Mouse (Mus musculus): ENCODE results near the gene Rftn1.
A peak's percentile ranks its signal among the peaks of the same experiment; 100 is the strongest.

Rftn1 gene

GRCm38 (mm10) chr17:50190131-50191015 is at the start of gene Rftn1:
Gene Rftn1 (minus strand): TSS chr17:50190674.
- Histone ChIP-seq H3K27me3 (ENCODE audit: control insufficient read depth, insufficient read depth, low read length, poor library complexity, severe bottlenecking) (no peaks in the 10 kb centered on the region), H3K36me3 (ENCODE audit: control insufficient read depth, insufficient read depth, low read length, poor library complexity, severe bottlenecking) (peaks cover 3% of the 10 kb centered on the region; the same call in 1 of the 2 replicates)
- peak; percentile 82 for DNase-seq (ENCODE audit: low read depth, low spot score)

GRCm38 (mm10) chr17:50237818-50238610 is 47.5 kb upstream of the Rftn1 start:
- Histone ChIP-seq H3K36me3 (ENCODE audit: control insufficient read depth, insufficient read depth, low read length, poor library complexity, severe bottlenecking) (no peaks in the 10 kb centered on the region), H3K27me3 (ENCODE audit: control insufficient read depth, insufficient read depth, low read length, poor library complexity, severe bottlenecking) (no peaks in the 10 kb centered on the region)
- peak; percentile 34 for DNase-seq (ENCODE audit: low read depth, low spot score)

GRCm38 (mm10) chr17:50237436-50237709 is 46.9 kb upstream of the Rftn1 start:
- peak; percentile 87 for DNase-seq (ENCODE audit: low read depth, low spot score)
- Histone ChIP-seq H3K27me3 (ENCODE audit: control insufficient read depth, insufficient read depth, low read length, poor library complexity, severe bottlenecking) (no peaks in the 10 kb centered on the region), H3K36me3 (ENCODE audit: control insufficient read depth, insufficient read depth, low read length, poor library complexity, severe bottlenecking) (no peaks in the 10 kb centered on the region)

GRCm38 (mm10) chr17:50236702-50237435 is 46.4 kb upstream of the Rftn1 start:
- DNase-seq (ENCODE audit: low read depth, low spot score) = no peak
- no peaks in the 10 kb centered on the region for H3K36me3 ChIP-seq (ENCODE audit: control insufficient read depth, insufficient read depth, low read length, poor library complexity, severe bottlenecking)
- no peaks in the 10 kb centered on the region for H3K27me3 ChIP-seq (ENCODE audit: control insufficient read depth, insufficient read depth, low read length, poor library complexity, severe bottlenecking)

GRCm38 (mm10) chr17:50235943-50236701 is 45.6 kb upstream of the Rftn1 start:
- H3K27me3 ChIP-seq (ENCODE audit: control insufficient read depth, insufficient read depth, low read length, poor library complexity, severe bottlenecking) = no peaks in the 10 kb centered on the region
- no peaks in the 10 kb centered on the region for H3K36me3 ChIP-seq (ENCODE audit: control insufficient read depth, insufficient read depth, low read length, poor library complexity, severe bottlenecking)
- no peak for DNase-seq (ENCODE audit: low read depth, low spot score)

GRCm38 (mm10) chr17:50233956-50234355 is 43.5 kb upstream of the Rftn1 start:
- Histone ChIP-seq H3K27me3 (ENCODE audit: control insufficient read depth, insufficient read depth, low read length, poor library complexity, severe bottlenecking) (no peaks in the 10 kb centered on the region), H3K36me3 (ENCODE audit: control insufficient read depth, insufficient read depth, low read length, poor library complexity, severe bottlenecking) (no peaks in the 10 kb centered on the region)
- DNase-seq (ENCODE audit: low read depth, low spot score) = no peak

- no peak for DNase-seq (ENCODE audit: low read depth, low spot score)
Observed at GRCm38 (mm10) chr17:50232821-50233220, 42.3 kb upstream of the Rftn1 start.

GRCm38 (mm10) chr17:50231206-50231605 is 40.7 kb upstream of the Rftn1 start:
- no peak for DNase-seq (ENCODE audit: low read depth, low spot score)
- no peaks in the 10 kb centered on the region for H3K36me3 ChIP-seq (ENCODE audit: control insufficient read depth, insufficient read depth, low read length, poor library complexity, severe bottlenecking)
- no peaks in the 10 kb centered on the region for H3K27me3 ChIP-seq (ENCODE audit: control insufficient read depth, insufficient read depth, low read length, poor library complexity, severe bottlenecking)

More at GRCm38 (mm10) chr17:50232821-50233220, 42.3 kb upstream of the Rftn1 start:
- Histone ChIP-seq H3K27me3 (ENCODE audit: control insufficient read depth, insufficient read depth, low read length, poor library complexity, severe bottlenecking) (no peaks in the 10 kb centered on the region), H3K36me3 (ENCODE audit: control insufficient read depth, insufficient read depth, low read length, poor library complexity, severe bottlenecking) (no peaks in the 10 kb centered on the region)

GRCm38 (mm10) chr17:50229534-50229933 is 39.1 kb upstream of the Rftn1 start:
- H3K36me3 ChIP-seq (ENCODE audit: control insufficient read depth, insufficient read depth, low read length, poor library complexity, severe bottlenecking) = no peaks in the 10 kb centered on the region
- DNase-seq (ENCODE audit: low read depth, low spot score) = no peak

GRCm38 (mm10) chr17:50227366-50227765 is 36.9 kb upstream of the Rftn1 start:
- Histone ChIP-seq H3K27me3 (ENCODE audit: control insufficient read depth, insufficient read depth, low read length, poor library complexity, severe bottlenecking) (no peaks in the 10 kb centered on the region), H3K36me3 (ENCODE audit: control insufficient read depth, insufficient read depth, low read length, poor library complexity, severe bottlenecking) (no peaks in the 10 kb centered on the region)
- no peak for DNase-seq (ENCODE audit: low read depth, low spot score)

More at GRCm38 (mm10) chr17:50229534-50229933, 39.1 kb upstream of the Rftn1 start:
- H3K27me3 ChIP-seq (ENCODE audit: control insufficient read depth, insufficient read depth, low read length, poor library complexity, severe bottlenecking) = no peaks in the 10 kb centered on the region

- no peak for DNase-seq (ENCODE audit: low read depth, low spot score)
- no peaks in the 10 kb centered on the region for H3K36me3 ChIP-seq (ENCODE audit: control insufficient read depth, insufficient read depth, low read length, poor library complexity, severe bottlenecking)
Observed at GRCm38 (mm10) chr17:50224718-50225117, 34.2 kb upstream of the Rftn1 start.

GRCm38 (mm10) chr17:50217978-50218377 is 27.5 kb upstream of the Rftn1 start:
- H3K36me3 ChIP-seq (ENCODE audit: control insufficient read depth, insufficient read depth, low read length, poor library complexity, severe bottlenecking) = no peaks in the 10 kb centered on the region
- DNase-seq (ENCODE audit: low read depth, low spot score) = no peak
- H3K27me3 ChIP-seq (ENCODE audit: control insufficient read depth, insufficient read depth, low read length, poor library complexity, severe bottlenecking) = no peaks in the 10 kb centered on the region

More at GRCm38 (mm10) chr17:50224718-50225117, 34.2 kb upstream of the Rftn1 start:
- no peaks in the 10 kb centered on the region for H3K27me3 ChIP-seq (ENCODE audit: control insufficient read depth, insufficient read depth, low read length, poor library complexity, severe bottlenecking)

- Histone ChIP-seq H3K27me3 (ENCODE audit: control insufficient read depth, insufficient read depth, low read length, poor library complexity, severe bottlenecking) (no peaks in the 10 kb centered on the region), H3K36me3 (ENCODE audit: control insufficient read depth, insufficient read depth, low read length, poor library complexity, severe bottlenecking) (no peaks in the 10 kb centered on the region)
- no peak for DNase-seq (ENCODE audit: low read depth, low spot score)
Observed at GRCm38 (mm10) chr17:50215104-50215503, 24.6 kb upstream of the Rftn1 start.

GRCm38 (mm10) chr17:50213117-50213516 is 22.6 kb upstream of the Rftn1 start:
- no peak for DNase-seq (ENCODE audit: low read depth, low spot score)
- Histone ChIP-seq H3K27me3 (ENCODE audit: control insufficient read depth, insufficient read depth, low read length, poor library complexity, severe bottlenecking) (no peaks in the 10 kb centered on the region), H3K36me3 (ENCODE audit: control insufficient read depth, insufficient read depth, low read length, poor library complexity, severe bottlenecking) (no peaks in the 10 kb centered on the region)
